Mouse (Mus musculus) layer of hippocampus, postnatal 25 days (tissue): ENCODE data around the gene Zfp771. TPM values are rescaled to one million over a fixed set of nuclear protein-coding genes. Genes with fewer than 3 reads are reported as not detected.
A peak's percentile ranks its signal among the peaks of the same experiment; 100 is the strongest.

Experiments used
- DNase-seq, 2 experiments: peaks; one replicate each; pipeline ENCODE4 v3.0.0; 2022; ENCODE audit warnings: mixed read lengths in 2 of 2, low spot score in 1 of 2; ENCODE audit errors: extremely low spot score in 1 of 2
- total RNA-seq, 2 experiments: library from RNA; stranded (reverse); gene quantifications; 2 replicates each; pipeline ENCODE4 v1.2.3; 2021

Gene Zfp771
- total RNA-seq, 2 experiments from 2014 or later: 67.4 to 73.4 TPM

DNA sequence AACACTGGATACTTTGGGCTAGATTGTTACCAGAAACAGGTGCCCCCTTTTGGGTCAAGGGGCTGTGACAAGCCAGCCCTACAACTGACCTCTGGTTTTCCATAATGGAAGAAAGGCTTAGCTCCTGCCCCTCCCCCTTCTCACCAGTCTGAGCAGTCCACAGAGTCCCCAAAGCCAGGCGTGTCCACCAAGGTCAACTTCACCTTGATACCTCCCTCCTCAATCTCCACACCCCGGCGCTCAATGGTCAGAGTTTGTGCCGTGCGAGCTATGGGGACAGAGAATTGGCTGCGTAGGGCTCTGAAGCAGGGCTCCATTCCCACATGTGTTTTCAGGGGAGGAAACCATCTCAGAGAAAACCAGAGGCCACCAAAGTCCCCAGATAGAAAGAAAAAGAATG lies 26.6 kb upstream of the Zfp771 start:
- DNase-seq: no peak

DNA sequence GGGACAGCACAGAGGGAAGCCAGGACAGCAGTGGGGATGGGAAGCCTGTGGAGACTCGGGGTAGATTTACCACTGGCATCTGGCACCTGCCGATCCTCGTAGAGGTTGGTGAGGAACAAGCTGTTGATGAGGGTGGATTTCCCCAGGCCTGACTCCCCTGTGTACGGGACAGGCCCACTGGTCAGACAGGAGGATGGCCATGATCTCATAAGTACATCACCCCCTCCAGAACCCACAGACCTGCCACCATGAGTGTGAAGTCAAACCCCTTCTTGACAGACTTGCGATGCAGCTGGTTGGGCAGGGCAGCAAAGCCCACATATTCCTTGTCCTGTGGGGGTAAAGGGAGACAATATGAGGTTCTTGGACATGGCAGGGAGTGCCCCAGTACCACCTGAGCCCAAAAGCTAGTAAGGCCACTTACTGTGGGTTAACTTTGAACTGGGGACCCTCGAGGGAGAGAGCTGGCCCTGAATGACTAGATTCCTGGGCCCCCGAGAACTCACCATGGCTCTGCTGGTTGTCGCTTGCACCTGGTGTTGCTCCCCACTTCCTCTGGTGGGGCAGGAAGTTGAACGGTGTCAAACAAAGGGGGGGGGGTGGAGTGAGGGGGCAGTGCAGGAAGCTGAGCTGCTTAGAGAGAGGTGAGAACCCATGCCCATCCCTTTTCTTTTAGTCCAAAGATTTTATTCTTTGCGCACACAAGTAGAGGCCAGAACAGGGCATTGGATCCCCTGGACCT lies 26.0 kb upstream of the Zfp771 start:
- no peak for DNase-seq

DNA sequence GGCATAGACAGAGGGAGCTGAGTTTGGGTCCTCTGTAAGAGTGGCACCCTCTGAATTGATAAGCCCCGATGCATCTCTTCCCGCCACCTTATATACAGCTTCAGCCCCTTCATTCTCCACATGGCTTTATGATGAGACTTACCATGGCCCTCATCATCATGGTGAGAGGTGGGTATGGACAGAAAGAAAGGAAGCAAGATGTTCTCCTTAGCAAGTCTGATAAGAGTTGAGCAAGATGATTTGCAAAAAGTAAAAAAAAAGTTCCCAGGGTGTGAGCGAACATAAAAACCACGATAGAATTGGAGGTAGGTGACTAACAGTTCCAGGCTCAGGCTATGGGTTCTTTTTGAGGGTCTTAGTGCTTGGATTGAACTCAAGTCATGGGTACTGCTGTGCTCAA lies 25.4 kb upstream of the Zfp771 start:
- no peak for DNase-seq

DNA sequence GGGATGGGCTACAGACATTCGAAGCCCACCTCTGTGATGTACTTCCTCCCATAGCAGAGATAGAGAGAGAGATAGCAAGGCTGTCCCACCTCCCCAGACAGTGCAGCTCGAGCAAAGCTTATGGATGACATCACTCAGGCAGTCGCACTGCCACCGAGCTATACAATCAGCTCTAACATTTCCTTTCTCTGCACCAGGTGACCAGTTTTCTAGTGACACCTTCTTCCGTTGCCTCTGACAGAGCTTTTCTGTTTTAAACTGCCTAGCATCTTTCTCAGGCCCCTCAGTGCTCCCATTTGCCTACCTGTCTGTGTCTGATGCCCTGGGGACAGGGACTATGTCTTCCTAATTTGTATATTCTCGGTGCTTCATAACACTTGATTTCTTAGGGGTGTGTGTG lies 23.6 kb upstream of the Zfp771 start:
- DNase-seq: no peak

DNA sequence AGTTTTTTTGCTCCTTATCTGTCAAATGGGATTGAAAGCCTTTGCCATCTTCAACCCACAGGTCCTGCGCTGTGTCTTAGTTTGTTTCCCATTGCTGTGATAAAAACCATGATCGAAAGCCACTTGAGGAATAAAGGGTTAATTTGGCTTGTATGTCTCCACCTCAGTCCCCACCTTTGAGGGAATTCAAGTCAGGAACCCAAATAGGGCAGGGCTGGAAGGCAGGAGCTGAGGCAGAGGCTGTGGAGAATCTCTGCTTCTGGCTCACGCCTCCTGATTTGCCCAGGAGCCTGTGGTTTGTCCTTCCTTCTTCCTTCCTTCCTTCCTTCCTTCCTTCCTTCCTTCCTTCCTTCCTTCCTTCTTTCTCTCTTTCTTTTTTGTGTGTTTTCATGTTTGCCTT lies 21.0 kb upstream of the Zfp771 start:
- no peak for DNase-seq

DNA sequence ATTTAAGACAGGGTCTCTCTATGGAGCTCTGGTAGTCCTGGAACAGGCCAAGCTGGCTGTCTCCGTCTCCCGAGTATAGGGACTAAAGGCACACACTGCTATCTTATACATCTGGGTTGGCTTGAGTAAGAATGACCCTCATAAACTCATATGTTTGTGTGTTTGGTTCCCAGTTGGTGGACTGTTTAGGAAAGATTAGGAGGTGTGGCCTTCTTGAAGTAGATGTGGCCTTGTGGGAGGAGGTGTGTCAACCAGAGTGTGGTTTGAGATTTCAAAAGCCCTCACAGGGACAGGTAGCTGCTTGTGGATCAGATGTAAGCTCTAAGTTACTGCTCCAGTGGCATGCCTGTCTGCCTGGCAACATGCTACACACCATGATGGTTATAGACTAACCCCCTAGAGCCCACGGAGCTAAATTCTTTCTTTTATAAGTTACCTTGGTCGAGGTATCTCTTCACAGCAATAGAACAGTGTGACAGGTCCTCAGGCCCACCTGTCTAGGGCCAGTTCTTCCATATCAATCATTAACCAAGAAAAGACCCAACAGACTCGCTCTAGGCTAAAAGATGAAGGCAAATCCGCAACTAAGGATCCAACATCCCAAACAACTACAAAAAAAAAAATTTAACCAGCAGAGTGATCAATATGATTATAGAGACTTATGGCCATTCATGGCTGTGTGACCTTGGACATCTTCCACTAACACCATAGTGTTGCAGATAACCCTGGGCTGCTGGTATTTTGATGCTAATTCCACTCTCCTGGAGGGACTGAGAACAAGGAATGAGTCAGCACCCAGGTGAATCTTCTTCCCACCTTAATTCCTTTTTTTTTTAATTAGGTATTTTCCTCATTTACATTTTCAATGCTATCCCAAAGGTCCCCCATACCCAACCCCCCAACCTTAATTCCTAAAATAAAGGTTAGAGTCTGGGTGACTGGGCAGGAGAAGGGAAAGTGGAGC lies 20.3 kb upstream of the Zfp771 start:
- no peak for DNase-seq

DNA sequence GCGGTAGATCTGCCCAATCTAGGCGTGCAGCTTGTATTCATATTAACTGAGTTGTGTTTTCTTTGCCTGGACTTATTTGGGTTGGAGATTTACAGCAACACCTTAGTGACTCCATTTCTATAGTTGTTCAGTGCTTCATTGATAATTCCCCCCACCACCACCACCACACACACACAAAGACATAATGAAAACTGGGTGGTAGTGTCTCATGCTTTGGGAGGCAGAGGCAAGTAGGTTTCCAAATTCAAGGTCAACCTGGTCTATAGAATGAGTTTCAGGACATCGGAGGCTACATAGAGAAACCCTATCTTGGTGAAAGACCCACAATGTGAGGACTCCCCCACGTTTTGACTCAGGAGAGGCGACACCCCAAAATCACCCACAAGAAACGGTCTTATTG lies 19.5 kb upstream of the Zfp771 start:
- no peak for DNase-seq

DNA sequence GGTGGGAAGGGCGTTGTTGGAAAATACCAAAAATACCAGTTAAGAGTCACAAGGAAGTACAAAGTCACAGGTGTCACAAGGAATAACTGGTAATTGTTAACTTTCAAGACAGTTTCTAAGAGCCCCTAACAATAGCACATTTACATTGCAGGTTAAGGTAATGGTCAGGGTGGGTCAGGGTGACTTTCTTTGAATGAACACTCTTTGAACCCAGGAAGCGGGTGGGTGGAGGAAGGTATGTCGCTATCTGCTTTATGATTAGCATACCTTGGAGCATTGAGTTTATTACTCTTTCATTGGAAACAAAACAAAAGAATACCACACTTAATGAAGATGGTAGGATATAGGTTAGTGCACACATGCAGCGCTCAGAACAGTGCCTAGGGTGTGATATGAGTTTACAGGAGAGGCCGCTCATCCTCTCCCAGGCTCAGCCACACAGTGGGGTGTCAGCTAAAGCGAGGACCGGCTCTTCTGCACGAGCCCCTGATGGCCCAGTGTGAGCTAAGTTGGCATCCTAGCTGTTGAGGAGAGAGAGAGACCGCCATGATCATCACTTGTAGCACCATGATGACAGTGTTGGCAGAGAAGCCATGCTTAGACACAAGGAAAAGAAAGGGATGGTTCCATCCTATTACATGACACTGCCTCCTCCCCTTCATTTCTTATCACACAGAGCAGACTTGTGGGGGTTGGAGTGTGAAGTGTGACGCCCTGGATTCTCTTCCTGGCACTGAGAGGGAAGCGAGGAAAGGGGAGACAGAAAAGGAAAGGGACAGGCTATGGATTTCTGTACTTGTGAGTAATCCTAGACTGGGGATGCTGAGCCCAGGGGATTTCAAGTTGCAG lies 18.7 kb upstream of the Zfp771 start:
- DNase-seq: no peak

DNA sequence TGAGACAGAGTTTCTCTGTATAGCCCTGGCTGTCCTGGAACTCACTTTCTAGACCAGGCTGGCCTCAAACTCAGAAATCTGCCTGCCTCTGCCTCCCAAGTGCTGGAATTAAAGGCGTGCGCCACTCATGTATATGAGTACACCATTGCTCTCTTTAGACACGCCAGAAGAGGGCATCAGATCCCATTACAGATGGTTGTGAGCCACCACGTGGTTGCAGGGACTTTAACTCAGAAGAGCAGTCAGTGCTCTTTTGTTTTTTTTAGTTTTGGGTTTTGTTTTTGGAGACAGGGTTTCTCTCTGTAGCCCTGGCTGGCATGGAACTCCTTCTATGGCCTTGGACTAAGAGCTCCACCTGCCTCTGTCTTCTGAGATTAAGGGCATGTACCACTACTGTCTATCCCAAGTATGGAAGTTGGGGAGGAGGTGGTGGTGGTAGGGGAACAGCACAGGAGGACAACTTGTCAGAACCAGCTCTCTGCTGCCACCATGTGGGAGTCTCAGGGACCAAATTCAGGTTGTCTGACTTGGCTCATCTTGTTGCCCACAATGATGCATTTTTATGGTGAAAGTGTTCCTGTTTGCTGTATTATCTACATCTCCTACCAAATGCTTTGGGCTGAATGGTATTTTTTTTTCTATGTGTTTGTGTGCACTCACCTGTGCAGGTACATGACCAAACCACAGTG lies 15.3 kb upstream of the Zfp771 start:
- peak; percentile 57 to 89 for DNase-seq

DNA sequence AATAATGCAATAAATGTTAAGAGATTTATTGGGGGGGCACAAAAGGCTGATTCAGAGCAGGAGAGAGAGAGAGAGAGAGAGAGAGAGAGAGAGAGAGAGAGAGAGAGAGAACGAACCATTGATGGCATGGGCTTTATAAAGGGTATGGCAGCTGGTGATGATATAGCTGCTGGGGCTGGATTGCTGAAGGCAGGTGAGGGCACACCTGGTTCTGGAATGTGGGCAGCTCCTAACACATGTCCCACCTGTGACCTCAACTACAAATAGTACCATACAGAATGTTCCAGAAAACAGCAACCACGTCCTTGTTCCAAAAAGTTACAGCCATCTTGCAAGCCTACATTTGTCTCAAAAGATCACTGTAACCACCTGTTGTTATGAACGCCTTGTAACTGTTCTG lies 12.7 kb upstream of the Zfp771 start:
- DNase-seq: no peak

DNA sequence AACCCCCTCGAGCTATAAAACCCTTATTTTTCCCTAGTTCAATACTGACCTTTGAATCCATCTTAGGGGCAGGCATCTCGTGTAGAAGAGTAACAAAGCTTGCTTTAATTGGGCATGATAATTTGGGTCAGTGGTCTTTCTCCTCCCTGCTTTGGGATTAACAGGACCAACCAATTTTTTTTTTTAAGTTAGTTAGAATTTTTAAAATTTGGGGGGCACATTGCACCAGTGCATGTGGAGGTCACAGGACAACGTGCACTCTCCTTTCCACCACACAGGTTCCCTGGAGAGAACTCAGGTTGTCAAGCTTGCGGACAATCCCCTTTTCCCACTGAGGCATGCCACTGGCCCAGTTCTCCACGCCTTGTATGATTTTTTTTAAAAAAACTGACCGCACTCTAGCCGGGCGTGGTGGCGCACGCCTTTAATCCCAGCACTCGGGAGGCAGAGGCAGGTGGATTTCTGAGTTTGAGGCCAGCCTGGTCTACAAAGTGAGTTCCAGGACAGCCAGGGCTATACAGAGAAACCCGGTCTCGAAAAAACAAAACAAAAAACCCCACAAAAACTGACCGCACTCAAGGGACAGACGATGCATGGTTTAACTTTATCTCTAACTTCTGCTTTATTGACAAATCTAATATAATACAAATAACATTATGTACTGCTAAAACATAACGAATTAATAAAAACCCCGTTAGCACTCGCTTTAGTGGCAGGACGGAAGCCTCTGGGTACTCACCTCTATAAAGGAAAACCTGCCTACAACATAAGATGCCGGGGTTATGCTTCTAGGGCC lies 12.1 kb upstream of the Zfp771 start:
- DNase-seq: no peak

DNA sequence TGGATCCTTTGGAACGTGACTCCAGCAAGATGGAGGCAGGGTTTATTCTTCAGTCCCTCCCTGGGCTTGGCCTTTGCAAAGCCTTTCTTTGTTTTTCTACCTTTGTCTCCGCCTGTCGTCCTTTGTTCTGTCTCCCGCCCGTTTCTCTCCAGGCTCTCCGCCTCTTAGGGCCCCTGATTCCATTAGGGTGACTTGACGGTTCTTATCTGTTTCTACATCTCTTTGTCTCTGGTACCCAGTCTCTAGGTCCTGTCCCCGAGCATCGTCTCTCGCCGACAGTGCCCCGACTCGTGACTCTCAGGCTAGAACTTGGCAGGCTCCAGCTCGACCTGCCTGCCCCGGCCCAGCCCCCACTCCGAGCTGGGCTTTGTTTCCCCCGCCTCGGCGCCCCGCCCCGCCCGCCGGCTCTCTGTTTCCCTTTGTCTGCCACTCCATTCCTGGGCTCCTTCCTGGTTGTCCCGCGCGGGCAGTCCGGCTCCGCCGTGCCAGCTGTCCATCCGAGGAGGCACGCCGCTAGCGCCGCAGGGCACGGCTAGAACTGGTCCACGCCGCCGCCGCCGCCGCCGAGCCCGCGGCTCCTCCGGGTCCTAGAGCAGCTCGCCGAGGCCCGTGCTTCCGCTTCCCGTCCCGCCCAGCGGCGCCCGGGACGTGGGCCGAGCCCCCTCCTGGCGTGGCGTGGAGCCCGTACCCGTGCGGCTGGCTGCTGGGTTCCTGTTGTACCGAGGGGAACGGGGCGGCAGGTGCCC lies 11.3 kb upstream of the Zfp771 start, which contains the start of the genes Zfp553 and Sept1:
Gene Zfp553, plus strand, starts transcription at position 440 of the 746 bp plus-strand sequence.
Gene Sept1, minus strand, starts transcription at position 509 of the 746 bp plus-strand sequence.
- peak; percentile 68 to 81 for DNase-seq

DNA sequence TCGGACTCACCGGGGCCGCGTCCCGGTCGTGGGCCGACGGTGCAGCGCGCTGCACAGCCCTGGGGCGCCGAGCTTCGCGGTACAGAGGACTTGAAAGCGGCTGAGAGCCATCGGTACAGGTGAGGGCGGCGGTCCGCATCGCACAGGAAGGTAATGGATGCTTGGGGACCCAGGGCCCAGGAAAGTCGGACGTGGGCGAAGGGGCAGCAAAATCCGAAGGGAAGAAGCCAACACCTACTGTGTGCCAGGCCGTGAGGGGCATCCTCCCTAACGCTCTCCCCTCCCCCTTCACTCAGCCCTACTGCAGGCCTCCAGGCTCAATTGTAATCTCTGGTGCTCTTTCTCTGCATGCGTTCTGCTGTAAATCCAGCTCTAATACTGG lies 10.7 kb upstream of the Zfp771 start:
- peak in 1 of 2 experiments; percentile 33 for DNase-seq

DNA sequence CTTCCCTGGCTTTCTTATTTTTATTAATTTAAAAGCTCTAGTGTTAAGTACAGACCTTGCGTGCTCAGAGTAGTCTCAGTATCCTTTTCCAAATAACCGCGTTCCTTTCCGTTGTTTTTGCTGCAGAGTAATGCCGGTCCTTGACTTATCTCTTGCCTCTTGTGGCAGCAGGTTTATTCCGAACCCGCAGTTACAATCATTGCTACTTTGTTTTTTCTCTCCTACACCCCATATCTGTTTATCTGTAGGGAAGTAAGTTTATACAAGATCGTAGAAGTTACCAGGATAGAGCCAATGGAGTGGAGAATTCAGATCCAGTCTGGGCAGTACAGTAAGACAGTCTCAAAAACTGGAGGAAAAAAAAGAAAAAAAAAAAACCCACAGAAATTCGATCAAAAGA lies 10.3 kb upstream of the Zfp771 start:
- no peak for DNase-seq

DNA sequence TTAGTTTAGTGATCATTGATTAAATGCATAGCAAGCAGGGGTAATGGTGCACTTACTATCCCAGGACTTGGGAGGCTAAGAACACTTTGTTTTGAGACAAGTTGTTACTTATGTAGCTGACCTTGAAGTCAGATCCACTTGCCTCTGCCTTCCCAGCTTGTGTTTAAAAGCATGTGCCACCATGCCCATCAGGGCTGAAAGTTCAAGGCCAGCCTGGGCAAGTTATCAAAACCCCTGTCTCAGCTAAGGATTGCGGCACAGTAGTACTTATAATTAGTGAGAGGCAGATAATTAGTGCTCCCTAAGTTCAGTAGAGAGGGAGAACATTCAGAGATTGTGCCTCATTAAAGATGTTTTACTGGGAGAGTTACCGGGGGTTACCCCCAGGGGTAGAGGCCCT lies 9.3 kb upstream of the Zfp771 start:
- no peak for DNase-seq

DNA sequence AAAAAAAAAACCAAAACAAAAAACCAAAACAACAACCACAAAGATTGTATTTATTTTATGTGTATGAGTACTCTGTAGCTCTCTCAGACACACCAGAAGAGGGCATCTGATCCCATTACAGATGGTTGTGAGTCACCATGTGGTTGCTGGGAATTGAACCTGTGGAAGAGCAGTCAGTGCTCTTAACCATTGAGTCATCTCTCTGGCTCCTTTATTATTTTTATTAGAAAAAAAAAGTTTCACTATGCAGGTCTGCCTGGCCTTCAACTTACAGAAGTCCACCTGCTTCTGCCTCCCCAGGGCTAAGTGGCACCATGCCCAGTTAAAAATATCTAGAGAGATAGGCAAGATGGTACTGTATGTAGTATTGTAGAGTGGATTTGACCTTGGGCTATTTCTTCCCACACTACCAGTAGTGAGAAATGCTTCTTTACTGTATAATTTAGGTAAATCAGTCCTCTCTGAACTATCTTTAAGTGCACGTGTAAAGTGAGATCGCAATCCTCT lies 660 bp upstream of the Zfp771 start:
- no peak for DNase-seq

DNA sequence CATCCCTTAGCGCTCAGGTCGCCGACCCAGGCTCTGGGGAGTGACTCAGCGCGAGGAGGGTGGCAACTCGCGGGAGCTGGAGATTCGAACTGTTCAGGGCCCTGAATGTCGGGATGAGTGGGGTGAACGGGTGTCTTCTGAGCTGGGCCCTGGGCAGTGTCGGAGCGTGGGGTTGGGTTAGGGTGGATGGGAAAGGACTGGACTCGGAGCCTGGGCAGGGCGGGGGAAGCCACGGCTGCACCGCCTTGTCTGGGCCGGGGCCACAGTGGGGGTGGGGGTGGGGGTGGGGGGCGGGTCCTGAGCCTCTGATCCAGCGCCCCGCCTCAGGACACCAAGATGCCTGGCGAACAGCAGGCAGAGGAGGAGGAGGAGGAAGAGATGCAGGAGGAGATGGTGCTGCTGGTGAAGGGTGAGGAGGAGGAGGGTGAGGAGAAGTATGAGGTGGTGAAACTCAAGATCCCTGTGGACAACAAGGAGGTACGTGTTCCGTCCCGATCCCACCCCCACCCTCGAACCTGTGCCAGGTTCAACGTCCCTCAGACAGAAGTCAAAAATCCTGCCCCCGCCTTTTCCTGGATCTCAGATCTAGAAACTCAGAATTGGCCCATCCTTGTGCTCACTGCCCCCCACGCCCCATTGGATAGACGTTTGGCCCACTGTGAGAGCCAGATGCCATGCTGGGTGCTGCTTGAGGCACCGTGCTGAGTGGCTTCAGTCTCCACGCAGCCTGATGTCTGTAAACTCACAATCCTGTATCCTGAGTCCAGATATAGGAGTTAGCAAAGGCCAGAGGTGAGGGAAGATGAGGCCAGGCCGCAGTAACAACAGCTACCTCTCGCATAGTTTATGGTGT lies 810 bp downstream of the Zfp771 start:
- DNase-seq: no peak
